8 mouse cellular contexts compared by ENCODE assay signal in the genomic region with DNA sequence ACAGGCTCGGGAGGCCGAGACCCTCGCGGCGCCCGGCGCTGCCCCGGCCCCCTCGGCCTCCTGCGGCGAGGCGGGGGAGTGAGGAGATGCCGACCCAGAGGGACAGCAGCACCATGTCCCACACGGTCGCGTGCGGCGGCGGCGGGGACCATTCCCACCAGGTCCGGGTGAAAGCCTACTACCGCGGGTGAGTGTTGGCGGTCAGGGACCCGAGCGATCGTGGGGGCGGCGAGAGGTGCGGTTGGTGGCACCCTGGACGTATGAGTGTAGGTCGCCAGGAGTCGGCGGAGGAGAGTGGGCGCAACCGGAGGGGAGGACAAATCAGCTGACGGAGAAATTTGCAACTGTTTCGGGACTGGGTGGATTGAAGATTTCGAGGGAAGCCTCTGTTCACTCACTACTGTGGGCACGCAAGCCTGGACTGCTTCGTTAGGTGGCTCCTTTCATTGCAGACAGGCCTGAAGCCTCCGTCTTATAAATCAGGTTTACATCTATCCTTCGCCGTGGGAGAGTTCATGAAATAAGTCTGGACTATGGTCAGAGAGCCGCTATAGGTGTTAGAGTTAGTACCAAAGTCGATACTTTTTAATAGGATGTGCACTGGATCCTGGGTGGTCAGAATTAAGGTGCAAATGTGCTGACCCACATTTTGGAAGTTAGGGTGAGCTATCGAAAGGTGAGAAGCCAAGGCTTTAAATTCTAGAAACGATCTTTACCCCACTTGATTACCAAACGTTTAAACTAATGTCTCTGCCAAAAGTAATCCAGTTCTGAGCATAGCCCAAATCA. TPM values are rescaled to one million over a fixed set of nuclear protein-coding genes. Genes with fewer than 3 reads are reported as not detected.
DNase-seq lines count a peak whose midpoint lies in the region; ATAC-seq and TF ChIP-seq lines count a peak whose summit lies in the region.

No protein-coding gene starts in this region.

- peak overlapping the region; percentile 98 for H3K27ac ChIP-seq in gastrocnemius, adult 2 months
- peak overlapping the region; percentile 93 for H3K27ac ChIP-seq in testis, adult 2 months (ENCODE audit: control insufficient read depth, insufficient read depth, low read depth, low read length)
- H3K27ac ChIP-seq in forebrain, embryonic 14.5 days (ENCODE audit: low read depth, low read length): peak overlapping the region; percentile 61; the same call in 1 of the 2 replicates
- H3K27ac ChIP-seq in liver, embryonic 13.5 days: peak overlapping the region; percentile 68; the same call in 1 of the 2 replicates

- no peak for DNase-seq in gastrocnemius, adult 2 months
- no peak for DNase-seq in gastrocnemius, postnatal 14 days
- DNase-seq in testis, postnatal 10 days (ENCODE audit: low spot score): no peak
- DNase-seq in forebrain, embryonic 14.5 days (ENCODE audit: low spot score): peak; percentile 51
- DNase-seq in liver, embryonic 13.5 days: no peak
- DNase-seq in cerebellum, adult 8-10 months: no peak

- peak; percentile 25; the same call in 1 of the 2 replicates for TF ChIP-seq POLR2A in testis, adult 2 months (IDR thresholded peaks at IDR 0.05; ENCODE audit: control insufficient read depth, low read depth, low read length)

- under 1% methylated on average over 45 of the region's 49 CpGs for WGBS in forebrain, embryonic 14.5 days
- under 1% methylated on average over 49 of the region's 49 CpGs for WGBS in liver, embryonic 13.5 days (ENCODE audit: insufficient replicate concordance)

- peak overlapping the region; percentile 81 for H3K4me3 ChIP-seq in gastrocnemius, adult 2 months
- peak overlapping the region; percentile 99 for H3K4me3 ChIP-seq in testis, adult 2 months (ENCODE audit: control insufficient read depth, low read depth, low read length)
- H3K4me3 ChIP-seq in forebrain, embryonic 14.5 days (ENCODE audit: low read depth, low read length): peak overlapping the region; percentile 84
- H3K4me3 ChIP-seq in liver, embryonic 13.5 days (replicated peaks): peak overlapping the region; percentile 84

- peak overlapping the region; percentile 80 for H3K9ac ChIP-seq in forebrain, embryonic 14.5 days (ENCODE audit: low read length)
- H3K9ac ChIP-seq in liver, embryonic 13.5 days: peak overlapping the region; percentile 87

- no peaks in the 10 kb centered on the region for H3K36me3 ChIP-seq in testis, adult 2 months (ENCODE audit: control insufficient read depth, insufficient read depth, low read length)
- H3K36me3 ChIP-seq in forebrain, embryonic 14.5 days (ENCODE audit: control insufficient read depth, insufficient read depth, low read length): no peaks in the 10 kb centered on the region
- H3K36me3 ChIP-seq in liver, embryonic 13.5 days: no peaks in the 10 kb centered on the region

- intact Hi-C loops in gastrocnemius, adult 2 months (cut with DNase I): loop anchor here (1.0 kb wide), 1 partner anchor 27 kb away; a partner anchor contains a TSS
- intact Hi-C loops in gastrocnemius, postnatal 14 days (cut with DNase I; ENCODE audit: low total_unique reads): loop anchor here (10.0 kb wide), 1 partner anchor 401 kb away; a partner anchor contains a TSS

- peak; percentile 69 for ATAC-seq in forebrain, embryonic 14.5 days
- peak; percentile 45 for ATAC-seq in liver, embryonic 13.5 days (ENCODE audit: low read depth)
- peak; percentile 2; the same call in 1 of the 2 replicates for ATAC-seq in neutrophil, adult 5-6 weeks (ENCODE audit: extremely low read depth, insufficient number of reproducible peaks, low FRiP score, poor library complexity, severe bottlenecking)

- no peak for TF ChIP-seq CTCF in gastrocnemius, adult 2 months (IDR thresholded peaks at IDR 0.05)
- no peak for TF ChIP-seq CTCF in testis, adult 2 months (IDR thresholded peaks at IDR 0.05; ENCODE audit: control insufficient read depth, insufficient read depth, insufficient replicate concordance, low read depth, low read length)

- H3K9me3 ChIP-seq in forebrain, embryonic 14.5 days (replicated peaks; ENCODE audit: control insufficient read depth, low read length): no peaks in the 10 kb centered on the region
- no peaks in the 10 kb centered on the region for H3K9me3 ChIP-seq in liver, embryonic 13.5 days (replicated peaks)

- H3K27me3 ChIP-seq in testis, adult 2 months (ENCODE audit: control insufficient read depth, insufficient read depth, low read length): no peaks in the 10 kb centered on the region
- no peaks in the 10 kb centered on the region for H3K27me3 ChIP-seq in forebrain, embryonic 14.5 days (replicated peaks; ENCODE audit: control insufficient read depth, insufficient read depth, low read length)
- no peaks in the 10 kb centered on the region for H3K27me3 ChIP-seq in liver, embryonic 13.5 days

- peak overlapping the region; percentile 68 for H3K4me2 ChIP-seq in forebrain, embryonic 14.5 days (ENCODE audit: low read length)
- H3K4me2 ChIP-seq in liver, embryonic 13.5 days: peak overlapping the region; percentile 86

- H3K4me1 ChIP-seq in testis, adult 2 months (ENCODE audit: control insufficient read depth, insufficient read depth, low read length): peaks cover 4% of the 10 kb centered on the region
- H3K4me1 ChIP-seq in forebrain, embryonic 14.5 days (ENCODE audit: control insufficient read depth, insufficient read depth, low read length): peaks cover 11% of the 10 kb centered on the region
- peaks cover 43% of the 10 kb centered on the region for H3K4me1 ChIP-seq in liver, embryonic 13.5 days (replicated peaks)

RNA-seq across cellular contexts. Expression of a gene that starts 0.5 kb away (rescaled TPM):
- 1 to 10 TPM; 4.3 to 6.3 TPM for total RNA-seq in gastrocnemius, adult 2 months (2021)
- 1 to 10 TPM; 5.9 to 6.7 TPM for total RNA-seq in gastrocnemius, postnatal 14 days (2021)
- polyA plus RNA-seq in testis, adult 2 months (2012; rRNA removed): 7.7 and 8.5 TPM in 2 replicates
- polyA plus RNA-seq in forebrain, embryonic 14.5 days (2014; fragmentation: Nextera tagmentation; extraction: Ambion mirVana): 24.8 and 25.8 TPM in 2 replicates
- 5.0 and 7.4 TPM in 2 replicates for polyA plus RNA-seq in liver, embryonic 13.5 days (2015; fragmentation: Nextera tagmentation; extraction: Ambion mirVana)
- total RNA-seq in neutrophil, adult 5-6 weeks (2017): 10.9 and 14.2 TPM in 2 replicates

RNA-seq across cellular contexts. Expression of a gene that starts 26.9 kb away (rescaled TPM):
- 10 to 100 TPM; 12.7 to 13.9 TPM for total RNA-seq in gastrocnemius, adult 2 months (2021)
- 10 to 100 TPM; 10.5 to 11.8 TPM for total RNA-seq in gastrocnemius, postnatal 14 days (2021)
- 11.3 and 11.4 TPM in 2 replicates for polyA plus RNA-seq in testis, adult 2 months (2012; rRNA removed)
- polyA plus RNA-seq in forebrain, embryonic 14.5 days (2014; fragmentation: Nextera tagmentation; extraction: Ambion mirVana): 4.8 and 5.7 TPM in 2 replicates
- polyA plus RNA-seq in liver, embryonic 13.5 days (2015; fragmentation: Nextera tagmentation; extraction: Ambion mirVana): 1.7 and 1.8 TPM in 2 replicates
- 47.1 and 47.6 TPM in 2 replicates for total RNA-seq in neutrophil, adult 5-6 weeks (2017)

Comparison
In these comparisons a context has a peak if more than half of its experiments do, and no peak if none do; other contexts are left out.
1. ATAC-seq: peak in every context shown above with its lines; median percentile 69 in forebrain, embryonic 14.5 days; 45 in liver, embryonic 13.5 days; 2 in neutrophil, adult 5-6 weeks.